Mouse (Mus musculus): ENCODE measurements around the gene Dpp7. TPM values are rescaled to one million over a fixed set of nuclear protein-coding genes. Genes with fewer than 3 reads are reported as not detected.

Dpp7 gene
- 24.7 and 25.5 TPM in 2 replicates for total RNA-seq (2017)

- ATAC-seq (ENCODE audit: extremely low read depth, insufficient number of reproducible peaks, low FRiP score, poor library complexity, severe bottlenecking), result peak; percentile 38; the same call in 1 of the 2 replicates
Observed at GRCm38 (mm10) chr2:25356208-25357079, at the start of gene Dpp7. Gene Dpp7, minus strand, starts transcription at chr2:25356359.

- no peak for ATAC-seq (ENCODE audit: extremely low read depth, insufficient number of reproducible peaks, low FRiP score, poor library complexity, severe bottlenecking)
Observed at GRCm38 (mm10) chr2:25403994-25404393, 47.8 kb upstream of the Dpp7 start.

GRCm38 (mm10) chr2:25402972-25403601, 46.9 kb upstream of the Dpp7 start:
- ATAC-seq (ENCODE audit: extremely low read depth, insufficient number of reproducible peaks, low FRiP score, poor library complexity, severe bottlenecking), result no peak

- peak; percentile 48; the same call in 1 of the 2 replicates for ATAC-seq (ENCODE audit: extremely low read depth, insufficient number of reproducible peaks, low FRiP score, poor library complexity, severe bottlenecking)
Observed at GRCm38 (mm10) chr2:25402377-25402971, 46.3 kb upstream of the Dpp7 start.

- ATAC-seq (ENCODE audit: extremely low read depth, insufficient number of reproducible peaks, low FRiP score, poor library complexity, severe bottlenecking), result no peak
Observed at GRCm38 (mm10) chr2:25400764-25401163, 44.6 kb upstream of the Dpp7 start.

- ATAC-seq (ENCODE audit: extremely low read depth, insufficient number of reproducible peaks, low FRiP score, poor library complexity, severe bottlenecking), result no peak
Observed at GRCm38 (mm10) chr2:25400291-25400690, 44.1 kb upstream of the Dpp7 start.

GRCm38 (mm10) chr2:25399051-25399450, 42.9 kb upstream of the Dpp7 start, which contains the start of gene Npdc1:
Gene Npdc1, plus strand, starts transcription at chr2:25399351.
- no peak for ATAC-seq (ENCODE audit: extremely low read depth, insufficient number of reproducible peaks, low FRiP score, poor library complexity, severe bottlenecking)

- no peak for ATAC-seq (ENCODE audit: extremely low read depth, insufficient number of reproducible peaks, low FRiP score, poor library complexity, severe bottlenecking)
Observed at GRCm38 (mm10) chr2:25398065-25398464, 41.9 kb upstream of the Dpp7 start.

GRCm38 (mm10) chr2:25397010-25397409, 40.9 kb upstream of the Dpp7 start:
- no peak for ATAC-seq (ENCODE audit: extremely low read depth, insufficient number of reproducible peaks, low FRiP score, poor library complexity, severe bottlenecking)

GRCm38 (mm10) chr2:25396597-25396983, 40.4 kb upstream of the Dpp7 start:
- no peak for ATAC-seq (ENCODE audit: extremely low read depth, insufficient number of reproducible peaks, low FRiP score, poor library complexity, severe bottlenecking)

GRCm38 (mm10) chr2:25395721-25396596, 39.8 kb upstream of the Dpp7 start, which contains the start of gene Entpd2:
Gene Entpd2, plus strand, starts transcription at chr2:25395874.
- ATAC-seq (ENCODE audit: extremely low read depth, insufficient number of reproducible peaks, low FRiP score, poor library complexity, severe bottlenecking), result no peak

GRCm38 (mm10) chr2:25394281-25395221, 38.4 kb upstream of the Dpp7 start:
- ATAC-seq (ENCODE audit: extremely low read depth, insufficient number of reproducible peaks, low FRiP score, poor library complexity, severe bottlenecking), result no peak

GRCm38 (mm10) chr2:25391266-25391665, 35.1 kb upstream of the Dpp7 start:
- no peak for ATAC-seq (ENCODE audit: extremely low read depth, insufficient number of reproducible peaks, low FRiP score, poor library complexity, severe bottlenecking)

- no peak for ATAC-seq (ENCODE audit: extremely low read depth, insufficient number of reproducible peaks, low FRiP score, poor library complexity, severe bottlenecking)
Observed at GRCm38 (mm10) chr2:25384492-25384891, 28.3 kb upstream of the Dpp7 start.

GRCm38 (mm10) chr2:25376589-25376988, 20.4 kb upstream of the Dpp7 start:
- peak; percentile 17; the same call in 1 of the 2 replicates for ATAC-seq (ENCODE audit: extremely low read depth, insufficient number of reproducible peaks, low FRiP score, poor library complexity, severe bottlenecking)

- no peak for ATAC-seq (ENCODE audit: extremely low read depth, insufficient number of reproducible peaks, low FRiP score, poor library complexity, severe bottlenecking)
Observed at GRCm38 (mm10) chr2:25373431-25373830, 17.3 kb upstream of the Dpp7 start.

- ATAC-seq (ENCODE audit: extremely low read depth, insufficient number of reproducible peaks, low FRiP score, poor library complexity, severe bottlenecking), result no peak
Observed at GRCm38 (mm10) chr2:25372644-25373391, 16.7 kb upstream of the Dpp7 start.
